Mouse (Mus musculus): ENCODE results near the gene Ankrd63. TPM values are rescaled to one million over a fixed set of nuclear protein-coding genes. Genes with fewer than 3 reads are reported as not detected.

Ankrd63 gene
- total RNA-seq, 2 experiments from 2014 or later, result 0.64 to 1.7 TPM

DNA sequence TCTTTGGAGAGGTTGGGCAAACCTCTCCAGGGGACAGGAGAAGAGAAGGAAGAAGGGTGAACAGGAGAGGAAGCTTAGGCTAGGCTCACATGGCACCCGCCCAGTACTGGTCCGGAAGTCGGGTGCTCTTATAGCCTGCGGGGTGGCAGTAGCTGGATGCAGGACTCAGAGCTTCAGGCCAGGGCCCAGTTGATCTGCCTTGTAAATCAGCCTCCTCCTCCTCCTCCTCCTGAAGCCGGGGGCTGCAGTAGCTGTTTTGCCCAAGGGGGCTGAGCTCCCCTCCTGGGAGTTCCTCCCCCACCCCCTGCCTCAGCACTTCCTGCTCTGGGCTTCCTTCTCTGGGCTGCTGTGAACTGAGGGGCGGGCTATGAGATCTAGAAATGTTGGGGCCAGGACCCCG lies 24.6 kb upstream of the Ankrd63 start, which contains the start of gene Plcb2:
Gene Plcb2 (minus strand): TSS at position 102 of the 400 bp plus-strand sequence.
- DNase-seq, result no peak
- intact Hi-C loops (cut with DNase I), result no loop called here

DNA sequence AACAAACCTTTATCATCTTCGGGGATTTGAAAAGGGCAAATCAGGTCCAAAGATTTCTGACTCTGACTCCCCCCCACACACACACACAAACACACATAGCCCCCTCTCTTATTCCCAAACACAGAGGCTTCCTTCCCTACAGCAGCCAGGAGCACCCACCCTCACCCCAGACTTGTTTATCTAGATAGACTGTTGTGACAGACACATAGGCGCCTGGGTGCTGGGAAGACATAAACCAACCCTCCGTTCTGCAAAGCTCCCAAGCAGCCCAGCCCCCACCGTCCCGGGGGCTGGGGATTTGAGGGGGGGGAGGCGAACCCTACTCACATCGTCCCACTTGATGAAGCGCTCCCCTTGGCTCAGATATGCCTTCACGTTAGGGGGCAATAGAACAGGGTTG lies 24.1 kb upstream of the Ankrd63 start:
- no peak for DNase-seq
- intact Hi-C loops (cut with DNase I), result no loop called here

DNA sequence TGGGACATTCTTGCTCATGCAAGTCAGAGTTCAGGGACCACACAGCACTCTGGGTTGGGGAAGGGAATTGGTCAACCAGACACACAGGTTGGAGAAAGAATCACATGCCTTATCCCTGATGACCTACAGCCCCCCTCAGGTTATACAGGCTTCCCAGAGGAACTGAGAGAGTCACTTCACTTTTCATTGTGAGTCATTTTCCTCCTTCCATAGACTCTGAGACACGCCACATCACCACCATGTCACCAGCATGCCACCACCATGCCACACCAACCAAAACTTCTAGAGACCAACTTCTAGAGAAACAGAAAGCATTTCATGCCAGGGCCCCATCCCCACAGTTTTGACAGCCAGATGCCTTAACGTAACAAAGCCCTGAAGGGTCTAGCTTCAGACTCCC lies 23.1 kb upstream of the Ankrd63 start:
- intact Hi-C loops (cut with DNase I), result no loop called here
- no peak for DNase-seq

DNA sequence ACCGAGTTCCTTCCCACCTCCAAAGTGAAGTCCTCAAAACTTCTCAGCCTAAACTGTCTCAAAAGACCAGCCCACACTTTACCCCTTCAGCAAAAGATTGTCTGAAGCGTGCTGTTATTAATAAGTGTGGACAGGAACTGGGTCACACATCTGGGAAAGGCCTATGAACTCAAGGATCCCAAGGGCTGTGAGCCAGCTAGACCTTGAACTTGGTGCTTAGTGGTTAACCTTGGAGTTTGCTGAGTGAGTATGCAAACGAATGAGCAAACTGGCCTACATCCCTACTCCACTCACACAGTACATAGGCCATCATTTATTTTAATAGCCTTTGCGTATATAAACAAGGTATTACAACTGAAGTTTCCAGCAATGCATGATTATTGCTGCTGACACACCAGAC lies 21.7 kb upstream of the Ankrd63 start:
- intact Hi-C loops (cut with DNase I), result no loop called here
- no peak for DNase-seq

DNA sequence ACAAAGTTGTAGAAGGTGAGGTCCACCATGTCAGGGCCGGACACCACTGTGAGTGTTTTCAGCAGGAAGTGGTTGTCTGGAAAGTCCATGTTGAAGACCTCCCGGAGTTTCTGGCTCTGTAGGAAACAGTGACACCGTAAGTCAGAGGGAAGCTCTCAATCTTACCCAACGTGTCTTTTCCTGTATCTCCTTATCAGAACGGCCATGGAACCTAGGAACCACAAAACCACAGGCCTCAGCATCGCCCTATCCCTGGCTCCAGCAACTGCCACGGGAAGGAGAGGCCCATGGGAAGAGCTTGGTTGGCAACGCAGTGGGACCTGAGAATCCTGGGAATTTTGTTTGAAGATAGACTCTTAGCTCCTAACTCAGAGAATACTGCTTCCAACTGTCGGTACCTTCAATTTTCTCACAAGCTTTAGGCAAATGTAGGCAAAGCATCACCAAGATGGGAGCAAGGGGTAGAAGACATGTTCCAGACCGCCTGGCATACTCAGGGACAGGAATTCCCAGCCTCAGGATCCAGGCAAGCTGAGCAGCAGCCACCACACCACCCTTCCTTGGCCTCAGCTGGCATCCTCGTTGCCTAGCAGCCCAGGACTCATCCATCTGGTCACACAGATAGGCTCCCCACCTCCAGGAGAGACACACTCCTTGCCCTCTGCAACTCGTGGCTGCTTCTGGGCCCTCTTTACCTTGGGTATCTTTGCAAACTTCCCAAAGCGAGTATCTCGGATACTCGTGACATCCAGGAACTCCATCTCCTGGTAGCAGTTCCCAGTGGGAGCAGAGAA lies 20.1 kb upstream of the Ankrd63 start:
- intact Hi-C loops (cut with DNase I), result no loop called here

DNA sequence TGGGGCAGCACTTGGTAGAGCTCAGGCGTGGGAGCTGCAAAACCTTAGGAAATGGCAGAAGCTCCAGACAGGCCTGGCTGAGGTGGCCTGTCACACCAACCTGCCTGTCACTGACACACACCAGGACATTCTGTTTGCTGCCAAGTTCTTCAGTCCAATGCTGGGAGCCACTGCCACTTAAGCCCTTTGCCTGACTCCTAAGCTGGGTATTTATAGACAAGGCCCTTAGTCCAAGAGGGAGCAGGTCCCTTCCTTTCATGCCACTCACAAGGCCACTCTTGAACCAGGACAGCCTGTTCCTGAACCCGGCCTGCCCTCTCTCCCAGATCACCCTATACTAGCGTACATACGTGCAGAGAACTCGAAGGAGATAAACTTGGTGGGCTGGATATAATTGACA lies 12.9 kb upstream of the Ankrd63 start:
- intact Hi-C loops (cut with DNase I), result no loop called here

More for the DNA sequence above, 20.1 kb upstream of the Ankrd63 start:
- DNase-seq, result no peak

DNA sequence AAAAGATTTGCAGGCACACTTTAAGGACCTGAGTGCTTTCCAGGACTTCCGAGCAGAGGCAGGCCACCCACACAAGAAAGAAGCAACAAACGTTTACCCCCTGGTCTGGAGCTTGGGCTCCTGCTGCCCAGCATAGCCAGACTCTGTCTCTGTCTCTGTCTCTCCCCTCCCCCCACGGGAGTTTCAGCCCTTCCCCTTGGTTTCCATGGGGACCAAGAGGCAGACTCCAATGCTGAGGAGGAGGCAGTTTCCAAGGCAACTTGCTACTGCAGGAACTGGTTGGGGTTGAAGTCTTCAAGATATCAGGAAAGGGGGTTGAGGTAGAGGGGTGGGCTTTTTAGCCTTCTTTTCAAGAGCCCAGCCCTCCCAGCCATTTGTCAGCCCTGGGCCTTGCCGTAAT lies 10.5 kb upstream of the Ankrd63 start:
- intact Hi-C loops (cut with DNase I), result no loop called here

More for the DNA sequence above, 12.9 kb upstream of the Ankrd63 start:
- peak; percentile 88 to 89 for DNase-seq

DNA sequence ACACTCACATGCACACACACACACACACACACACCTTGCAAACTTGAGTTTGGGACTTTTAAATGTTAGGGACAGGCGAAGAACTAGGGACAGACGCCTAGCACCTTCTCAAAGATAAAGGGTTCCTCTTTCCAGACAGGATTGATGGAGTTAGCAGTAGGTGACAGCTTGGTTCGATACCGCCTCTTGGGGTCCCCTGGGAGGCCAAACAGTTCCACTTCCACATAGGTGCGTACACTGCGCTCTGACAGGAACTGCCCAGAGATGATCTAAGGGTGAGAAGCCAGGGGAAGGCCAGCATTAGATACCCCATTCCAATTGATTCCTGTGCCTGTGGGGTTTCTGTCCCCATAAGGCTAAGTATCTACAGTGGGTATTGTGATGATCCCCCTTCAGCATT lies 9.9 kb upstream of the Ankrd63 start:
- intact Hi-C loops (cut with DNase I), result no loop called here
- DNase-seq, result no peak

More for the DNA sequence above, 10.5 kb upstream of the Ankrd63 start:
- no peak for DNase-seq

DNA sequence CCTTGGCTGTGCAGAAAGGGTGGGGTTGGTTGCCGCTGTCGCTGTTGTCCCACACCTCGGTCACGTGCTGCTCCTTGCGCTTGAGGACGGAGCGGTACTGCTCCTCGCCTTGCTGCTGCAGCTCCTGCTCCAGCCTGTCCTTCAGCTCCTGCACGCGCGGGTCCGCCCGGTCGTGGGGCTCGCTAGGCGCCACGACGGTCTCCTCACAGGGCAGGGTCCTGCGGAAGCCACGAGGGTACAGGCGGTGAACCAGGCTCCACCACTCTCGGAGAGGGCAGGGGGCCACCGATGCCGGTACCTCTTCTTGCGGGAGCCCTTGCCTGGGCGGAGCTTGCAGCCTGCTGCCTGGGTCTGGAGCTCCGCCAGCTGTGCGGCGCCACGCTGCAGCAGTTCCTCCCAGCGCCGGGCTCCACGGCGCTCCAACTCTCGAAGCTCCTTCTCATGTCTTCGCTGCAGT lies 7.3 kb upstream of the Ankrd63 start:
- DNase-seq, result peak; percentile 54 to 64
- intact Hi-C loops (cut with DNase I), result no loop called here

DNA sequence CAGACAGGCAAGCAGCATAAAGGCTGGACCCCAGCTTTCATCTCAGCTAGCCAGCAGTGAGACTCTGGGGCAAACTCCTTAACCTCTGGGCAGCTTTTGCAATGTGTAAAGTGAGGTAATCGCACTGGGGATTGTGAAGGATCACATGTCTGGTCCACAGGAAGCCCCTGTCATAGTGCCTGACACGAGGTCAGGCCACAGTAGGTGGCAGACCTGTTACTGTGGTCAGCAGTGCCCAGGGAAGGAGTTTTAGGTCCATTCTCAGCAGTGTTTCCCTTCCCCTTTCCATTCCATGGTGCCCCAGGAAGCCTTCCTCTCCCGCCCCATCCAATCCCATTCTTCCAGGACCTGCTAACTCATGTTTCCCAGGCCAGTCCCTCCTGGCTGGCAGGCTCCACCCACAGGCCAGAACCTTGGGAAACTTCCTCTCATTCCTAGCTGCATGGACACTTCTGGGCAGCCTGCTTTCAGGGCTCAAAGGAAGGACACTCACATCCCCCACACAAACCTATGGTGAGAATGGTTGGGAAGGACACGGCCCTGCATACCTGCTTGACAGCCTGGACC lies 6.0 kb upstream of the Ankrd63 start:
- DNase-seq, result no peak
- intact Hi-C loops (cut with DNase I), result no loop called here

DNA sequence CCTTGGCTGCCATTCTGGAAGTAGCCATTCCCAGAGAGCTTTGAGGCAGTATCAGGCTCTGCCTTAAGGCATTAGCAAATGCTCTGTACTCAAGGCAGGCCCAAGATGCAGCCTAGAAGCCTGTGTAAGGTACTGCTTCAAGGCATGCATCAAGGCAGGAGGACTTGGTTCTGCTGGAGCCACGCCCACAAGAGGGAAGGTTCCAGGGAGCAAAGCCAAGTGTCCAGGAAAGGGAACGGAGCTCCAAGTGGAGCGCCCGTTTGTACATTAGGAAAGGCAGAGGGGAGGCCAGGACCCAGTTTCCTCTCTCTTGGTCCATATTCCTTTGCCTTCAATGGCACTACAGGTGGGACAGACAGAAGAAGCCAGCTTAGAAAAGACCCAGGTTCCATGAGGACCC lies 4.7 kb upstream of the Ankrd63 start:
- intact Hi-C loops (cut with DNase I), result no loop called here
- peak in 1 of 2 experiments; percentile 50 for DNase-seq

DNA sequence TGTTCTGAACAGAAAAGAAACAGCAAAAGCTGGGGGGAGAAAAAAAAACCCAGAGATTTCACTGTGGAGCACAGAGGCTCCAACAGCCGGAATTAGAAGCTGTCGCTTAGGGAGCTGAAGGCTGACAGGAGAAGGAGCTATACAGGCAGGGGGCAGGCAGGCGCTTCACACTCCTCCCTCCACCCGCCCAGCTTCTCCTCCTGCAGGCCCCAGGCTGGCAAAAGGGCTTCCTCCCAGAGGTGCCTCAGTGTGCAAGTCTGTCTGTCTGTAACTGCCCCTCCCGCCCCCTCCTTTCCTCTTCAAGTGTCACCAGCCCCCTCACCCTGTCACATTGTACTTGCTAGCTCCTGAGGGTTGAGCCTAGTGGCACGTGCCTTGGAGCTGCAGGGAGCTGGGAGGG lies 2.7 kb upstream of the Ankrd63 start:
- intact Hi-C loops (cut with DNase I), result no loop called here

DNA sequence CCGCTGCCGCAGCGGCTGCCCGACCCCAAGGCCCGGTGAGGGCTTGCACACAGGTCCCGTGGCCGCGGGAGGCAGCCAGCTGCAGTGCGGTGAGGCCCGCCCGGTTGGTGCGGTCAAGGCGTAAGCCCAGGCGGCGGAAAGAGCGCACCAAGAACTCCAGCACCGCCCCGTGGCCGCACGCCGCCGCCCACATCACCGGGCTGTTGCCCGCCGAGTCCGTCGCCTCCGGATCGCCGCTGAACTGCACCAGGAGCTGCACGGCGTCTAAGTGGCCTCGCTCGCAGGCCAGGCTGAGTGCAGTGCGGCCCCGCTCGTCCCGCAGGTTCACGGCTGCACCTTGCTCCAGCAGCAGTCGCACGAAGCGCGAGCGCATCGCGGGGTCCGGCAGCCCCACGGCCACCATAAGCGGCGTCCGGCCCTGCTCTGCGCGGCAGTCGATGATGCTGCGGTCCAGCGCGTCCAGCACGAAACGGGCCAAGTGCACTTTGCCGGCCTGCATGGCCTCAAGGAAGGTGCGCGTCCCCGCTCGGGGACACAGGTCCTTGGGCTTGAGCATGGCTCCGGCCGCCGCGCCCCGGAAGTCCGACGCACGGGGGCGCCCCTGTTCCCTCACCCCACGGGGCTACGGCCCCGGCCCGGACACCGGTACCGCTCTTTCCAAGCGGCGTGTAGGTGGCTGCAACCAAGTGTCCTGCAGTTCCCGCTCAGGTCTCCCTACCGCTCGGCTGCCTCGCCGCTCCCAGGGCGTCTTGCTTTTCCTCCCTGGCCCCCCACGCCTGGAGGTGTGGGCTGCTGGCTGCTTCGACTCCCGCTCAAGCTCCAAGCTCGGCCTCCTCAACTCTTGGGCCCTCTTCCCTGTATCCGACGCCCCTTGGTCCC lies 641 bp downstream of the Ankrd63 start:
- DNase-seq, result peak; percentile 62 to 64
- intact Hi-C loops (cut with DNase I), result no loop called here

More for the DNA sequence above, 2.7 kb upstream of the Ankrd63 start:
- DNase-seq, result no peak

DNA sequence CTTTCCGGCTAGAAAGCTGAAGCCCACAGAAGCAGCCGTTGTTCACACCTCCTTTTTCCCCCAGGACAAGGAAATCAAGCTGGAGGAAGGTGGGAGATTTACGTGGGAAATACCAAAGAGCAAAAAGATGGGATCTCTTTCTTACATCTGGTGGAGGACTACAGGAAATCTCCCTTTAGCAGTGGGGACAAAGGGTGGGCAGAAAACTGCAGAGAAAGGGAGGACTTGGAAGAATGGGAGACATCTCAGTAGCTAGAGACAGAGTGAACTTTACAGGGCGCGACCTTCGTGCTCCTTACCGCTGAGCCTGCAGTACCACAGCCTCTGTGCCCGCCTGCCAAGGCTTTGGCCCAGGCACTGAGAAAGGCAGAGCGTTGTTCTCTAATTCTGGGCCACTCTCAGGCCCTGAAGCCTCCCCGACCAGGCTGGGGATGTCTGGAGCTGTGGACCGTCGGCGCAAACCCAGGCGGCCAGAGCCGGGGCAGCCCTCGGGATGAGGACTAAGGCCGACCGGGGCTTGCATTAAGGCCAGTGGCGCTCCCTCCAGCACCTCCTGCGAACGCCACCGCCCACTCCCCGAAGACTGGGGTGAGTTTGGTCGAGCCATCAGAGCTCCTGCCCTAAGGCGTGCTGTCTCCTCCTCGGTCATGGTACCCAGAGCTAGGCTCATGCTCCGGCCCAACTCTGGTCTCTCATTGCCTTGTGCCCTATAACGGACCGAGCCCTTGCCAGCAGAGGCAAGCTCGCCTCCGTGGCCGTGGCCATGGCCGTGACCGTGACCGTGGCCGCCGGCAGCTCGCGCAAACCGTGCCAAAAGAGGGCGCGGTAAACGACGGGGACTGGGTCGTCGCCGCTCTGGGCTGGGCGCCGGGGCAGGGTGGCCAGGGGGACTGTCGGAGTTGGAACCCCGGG lies 1.5 kb downstream of the Ankrd63 start:
- intact Hi-C loops (cut with DNase I), result loop anchor here (1.0 kb wide), 1 partner anchor 181 kb away; no protein-coding TSS in a partner anchor
- DNase-seq, result no peak

DNA sequence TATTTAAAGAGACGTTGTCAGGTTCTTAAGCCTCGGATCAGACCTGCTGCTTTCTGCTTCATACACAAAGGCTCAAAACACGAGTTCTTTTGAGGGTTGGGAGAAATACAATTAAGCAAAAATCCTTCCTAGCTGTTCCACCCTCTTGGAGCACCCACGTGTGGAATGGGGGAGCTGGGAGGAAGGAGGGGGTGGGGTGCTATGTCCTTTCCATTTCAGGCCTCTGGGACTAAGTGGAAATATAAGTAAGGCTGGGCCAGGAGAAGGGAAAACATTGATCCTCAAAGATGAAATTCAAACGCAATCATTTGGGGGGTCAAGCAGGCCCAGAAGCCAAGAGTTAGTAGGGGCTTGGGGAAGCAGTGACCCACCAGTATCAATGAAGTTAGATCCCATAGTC lies 2.6 kb downstream of the Ankrd63 start:
- intact Hi-C loops (cut with DNase I), result loop anchor here (1.0 kb wide), 1 partner anchor 182 kb away; no protein-coding TSS in a partner anchor
- DNase-seq, result no peak

DNA sequence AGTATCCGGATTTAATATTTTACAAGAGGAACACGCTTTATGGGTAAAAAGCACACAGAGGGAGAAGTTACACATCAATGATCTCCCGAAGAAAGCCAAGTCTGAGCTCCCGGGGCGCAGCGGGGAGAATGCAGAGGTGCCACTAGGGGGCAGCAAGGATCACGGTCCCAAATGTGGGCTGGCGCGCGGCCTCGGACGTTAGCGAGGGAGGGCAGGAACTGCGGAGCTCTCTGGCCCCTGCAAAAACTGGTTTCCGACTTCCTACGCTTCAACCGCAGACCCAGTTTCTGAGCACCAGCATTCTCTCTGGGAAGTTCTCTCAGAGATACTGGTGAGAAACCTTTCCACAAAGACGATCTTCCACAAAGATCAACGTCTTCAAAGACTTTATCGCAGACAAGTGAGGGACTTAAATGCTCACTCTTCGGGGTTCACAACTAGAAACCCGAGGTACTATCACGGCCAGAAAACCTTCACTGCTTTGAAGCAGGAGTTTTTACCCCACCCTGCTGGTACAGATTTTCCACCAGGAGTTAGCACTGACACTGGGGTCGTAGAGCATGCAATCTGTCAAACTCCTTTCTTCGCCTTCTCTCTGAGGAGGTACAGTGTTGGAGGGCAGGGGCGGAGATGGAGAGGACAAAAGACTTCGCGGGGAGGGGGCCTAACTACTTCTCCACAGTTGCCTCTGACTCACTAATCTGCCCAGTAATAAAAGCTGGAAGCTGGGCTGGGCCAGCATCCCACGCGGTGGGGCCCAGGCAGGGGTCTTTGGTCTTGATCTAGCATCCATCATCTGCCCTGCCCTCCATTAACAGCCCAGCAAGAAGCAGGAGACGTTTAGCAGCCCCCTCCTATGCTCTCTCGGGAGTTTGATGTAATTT lies 3.3 kb downstream of the Ankrd63 start:
- intact Hi-C loops (cut with DNase I), result loop anchor here (1.0 kb wide), 3 partner anchors 30 to 183 kb away; no protein-coding TSS in a partner anchor
- DNase-seq, result peak; percentile 91 to 94

DNA sequence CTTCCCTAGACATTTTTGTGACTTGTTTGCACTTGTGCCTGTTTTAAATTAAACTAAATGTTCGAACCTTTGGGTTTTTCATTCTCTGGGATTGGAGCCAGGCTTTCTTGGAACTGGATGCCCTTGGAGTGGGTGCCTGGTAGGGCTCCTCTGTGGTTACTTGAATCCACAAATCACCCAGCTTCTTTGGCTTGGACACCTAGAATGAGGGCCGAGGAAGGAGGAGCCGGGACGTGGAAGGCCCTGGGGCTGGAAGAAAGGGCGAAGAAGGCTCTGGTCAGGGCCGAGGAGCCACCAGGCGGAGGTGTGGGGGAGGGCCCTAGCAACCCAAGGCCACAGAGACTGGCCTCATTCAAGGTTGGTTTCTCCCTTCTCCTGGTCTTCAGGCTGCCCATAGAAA lies 5.8 kb downstream of the Ankrd63 start:
- intact Hi-C loops (cut with DNase I), result loop anchor here (5.0 kb wide), 1 partner anchor 211 kb away; no protein-coding TSS in a partner anchor
- DNase-seq, result peak in 1 of 2 experiments; percentile 25

DNA sequence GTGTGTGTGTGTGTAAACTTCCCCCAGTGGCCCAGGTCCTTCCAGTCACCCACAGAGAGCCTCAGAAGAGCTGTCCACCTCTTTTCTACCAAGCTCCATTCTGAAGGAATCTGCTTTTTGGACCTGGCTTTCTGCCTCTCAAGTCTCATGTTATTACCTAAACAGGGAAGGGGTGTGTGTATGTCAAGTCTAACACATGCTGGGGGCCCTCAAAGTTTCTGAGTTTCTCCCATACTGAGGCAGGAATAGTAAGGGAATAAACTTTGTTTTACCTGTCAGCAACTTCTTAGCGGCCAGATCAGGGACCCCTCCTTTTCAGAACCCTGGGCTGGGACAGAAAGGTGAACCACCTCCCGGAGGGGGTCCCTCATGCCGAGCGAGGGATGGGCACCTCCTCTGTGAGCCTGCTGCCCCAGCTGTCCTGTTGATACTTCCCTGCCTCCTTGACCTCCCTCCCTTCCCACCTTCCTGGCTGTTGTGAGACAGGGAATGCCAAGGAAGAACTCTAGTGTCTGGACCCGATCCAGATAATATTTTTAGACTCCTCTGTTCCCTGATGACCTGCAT lies 6.4 kb downstream of the Ankrd63 start:
- no peak for DNase-seq

More for the DNA sequence above, 6.4 kb downstream of the Ankrd63 start:
- intact Hi-C loops (cut with DNase I), result loop anchor here (5.0 kb wide), 1 partner anchor 210 kb away; no protein-coding TSS in a partner anchor
